Mouse (Mus musculus) embryo, embryonic 11.5 days (tissue): ENCODE measurements around the gene Bcas3.

Source experiments
- DNase-seq: peaks from one replicate; pipeline ENCODE4 v3.0.0-alpha.2; 2012; ENCODE audit warnings: low read depth, low spot score

The Bcas3 gene

DNA sequence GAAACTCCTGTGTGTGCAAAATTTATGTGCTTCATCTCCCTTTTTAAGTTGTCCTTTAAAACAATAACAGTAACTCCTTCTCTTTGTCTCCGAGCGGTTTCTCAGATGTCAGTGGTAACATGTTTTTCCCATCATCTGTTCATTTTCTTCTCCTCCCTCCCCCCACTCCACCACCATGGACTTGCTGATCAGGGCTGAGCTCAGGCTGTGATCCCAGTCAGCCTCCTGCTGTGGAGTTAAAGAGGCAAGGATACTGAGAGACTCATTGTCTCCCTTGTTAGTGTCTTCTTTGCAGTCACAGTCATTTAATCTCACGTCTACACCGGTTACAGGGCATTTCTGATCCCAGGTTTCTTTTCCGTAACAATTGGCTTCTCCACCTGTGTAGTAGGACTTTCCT is 174.3 kb downstream of the Bcas3 start:
- no peak for DNase-seq

DNA sequence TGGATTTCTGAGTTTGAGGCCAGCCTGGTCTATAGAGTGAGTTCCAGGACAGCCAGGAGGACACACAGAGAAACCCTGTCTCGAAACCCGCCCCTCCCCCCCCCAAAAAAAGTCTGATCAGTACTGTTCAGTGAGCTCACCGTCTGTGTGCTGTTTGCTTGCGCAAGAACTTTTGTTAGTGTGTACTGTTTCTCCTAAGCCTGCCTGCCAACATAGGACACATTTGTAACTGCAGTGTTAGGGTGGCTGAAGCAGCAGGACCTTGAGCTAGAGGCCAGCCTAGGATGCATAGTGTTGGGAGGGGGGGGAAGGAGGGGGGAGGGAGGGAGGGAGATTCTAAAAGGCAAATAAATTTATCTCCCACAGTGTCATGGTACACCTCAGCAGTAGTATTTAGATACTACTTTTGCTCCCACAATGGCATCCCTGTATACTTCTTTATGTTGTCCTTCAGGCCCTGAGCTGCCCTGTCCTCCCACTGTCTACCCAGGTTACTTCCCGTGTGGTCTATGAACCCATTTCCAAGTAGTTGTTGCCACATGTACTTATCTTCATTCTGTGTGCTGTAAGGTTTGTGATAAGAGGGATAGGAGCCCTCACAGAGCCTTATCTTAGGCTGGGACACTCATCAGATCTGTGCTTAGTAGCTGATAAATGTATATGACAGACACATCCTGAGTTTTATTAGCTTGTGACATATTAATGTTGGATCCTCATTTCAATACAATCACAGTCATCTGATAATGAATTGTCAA is 176.7 kb downstream of the Bcas3 start:
- no peak for DNase-seq

DNA sequence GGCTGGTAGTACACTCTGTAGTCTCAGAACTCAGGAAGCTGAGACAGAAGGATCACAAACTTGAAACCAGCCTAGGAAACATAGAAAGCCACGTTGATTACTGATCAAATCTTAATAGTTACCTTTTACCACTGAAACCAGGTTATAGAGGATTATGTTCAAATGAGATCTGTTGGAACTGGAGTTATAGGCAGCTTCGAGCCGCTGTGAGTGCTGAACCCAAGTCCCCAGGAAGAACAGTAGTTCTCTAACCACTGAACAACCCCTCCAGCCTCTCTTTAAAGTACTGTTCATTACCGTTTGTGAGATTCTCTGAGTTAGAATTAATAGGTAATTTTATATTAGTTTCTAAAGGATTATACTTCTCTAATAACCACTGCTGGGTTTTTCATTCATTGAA is 188.0 kb downstream of the Bcas3 start:
- DNase-seq, result no peak

DNA sequence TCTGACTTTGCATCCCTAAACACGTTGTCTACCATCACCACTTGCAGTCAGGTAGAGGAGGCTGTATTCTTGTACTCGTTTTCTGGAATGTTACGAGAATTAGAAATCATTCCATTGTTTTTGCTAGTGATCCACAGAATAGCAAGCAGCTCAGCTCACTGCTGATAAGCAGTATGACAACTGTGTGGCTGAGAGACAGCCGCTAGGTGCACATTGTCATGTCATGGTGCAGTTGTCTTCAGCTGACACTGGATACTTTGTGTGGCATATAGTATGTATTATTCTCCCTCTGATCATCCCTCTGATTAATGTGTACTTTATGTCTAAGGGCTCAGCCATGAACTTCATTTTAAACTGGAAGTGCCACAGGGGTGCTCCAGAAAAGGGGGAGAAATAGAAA is 190.3 kb downstream of the Bcas3 start:
- no peak for DNase-seq

DNA sequence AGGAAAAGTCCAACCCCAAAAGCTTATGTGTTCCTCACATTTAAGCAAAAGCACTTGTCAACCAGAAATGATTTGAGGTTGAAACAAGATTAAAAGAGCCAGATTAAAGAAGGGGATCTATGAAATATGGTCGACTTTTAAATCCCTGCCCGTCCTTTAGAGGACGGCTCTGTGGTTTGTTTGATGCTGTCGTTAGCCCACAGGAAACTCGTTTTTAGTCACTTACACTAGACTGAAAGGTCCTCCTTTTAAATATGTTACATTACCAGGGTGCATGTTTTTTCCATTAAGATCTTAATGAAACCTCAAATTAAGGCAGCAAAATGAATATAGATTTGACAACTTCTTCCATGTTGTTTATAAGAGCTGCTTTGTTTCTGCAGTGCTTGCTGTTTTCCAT is 192.6 kb downstream of the Bcas3 start:
- DNase-seq, result no peak

DNA sequence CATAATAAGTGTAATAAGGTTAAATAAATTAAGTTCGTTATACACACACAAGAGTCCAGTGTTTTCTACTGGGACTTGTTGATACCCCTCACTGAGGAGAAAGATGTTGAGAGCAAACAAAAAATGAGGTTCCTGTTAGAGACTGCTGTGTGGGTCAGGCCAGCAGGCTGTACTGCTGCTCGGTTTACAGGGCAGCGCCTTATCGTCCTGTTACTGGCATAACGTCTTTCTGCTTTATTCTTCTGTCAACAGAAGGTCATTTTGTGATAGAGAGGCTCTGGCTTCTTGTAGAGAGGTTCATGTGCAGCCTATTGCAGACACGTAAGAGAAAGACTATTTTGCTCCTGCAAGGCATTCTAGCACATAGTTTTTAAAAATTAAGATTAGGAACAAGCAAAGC is 195.0 kb downstream of the Bcas3 start:
- no peak for DNase-seq

DNA sequence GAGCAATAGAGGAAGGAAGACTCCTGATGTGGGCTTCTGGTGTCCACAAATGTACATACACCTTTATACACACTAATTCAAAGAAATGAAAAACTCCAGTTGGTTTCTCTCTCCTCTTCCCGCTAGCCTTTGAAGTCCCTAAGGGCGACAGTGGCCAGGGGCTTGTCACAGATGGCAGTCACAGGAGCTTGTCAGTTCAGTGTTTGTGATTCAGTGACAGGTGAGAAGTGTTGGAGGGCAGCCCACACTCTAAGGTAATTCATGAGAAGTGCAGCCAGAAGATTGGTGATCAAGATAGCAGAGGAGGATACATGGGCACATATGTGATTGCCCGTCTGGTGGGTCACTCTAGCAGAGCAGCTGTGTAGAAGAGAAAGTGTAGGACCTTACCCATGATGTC is 196.7 kb downstream of the Bcas3 start:
- no peak for DNase-seq

DNA sequence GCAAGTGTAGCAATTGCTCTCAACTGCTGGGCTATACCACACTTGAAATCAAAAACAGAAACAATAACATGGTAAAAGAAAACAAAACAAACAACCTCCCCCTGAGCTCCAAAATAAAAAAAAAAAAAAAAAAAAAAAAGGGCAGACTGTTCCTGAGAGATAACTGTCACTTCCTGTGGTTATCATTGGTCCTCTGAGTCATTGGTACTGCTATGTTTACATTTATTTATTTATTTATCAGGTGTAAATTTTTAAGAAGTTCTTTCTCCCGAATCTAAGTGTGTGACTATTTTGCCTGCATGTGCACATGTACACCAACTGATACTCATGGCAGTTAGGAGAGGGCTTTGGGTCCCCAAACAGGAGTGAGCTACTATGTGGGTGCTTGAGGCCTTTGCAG is 202.1 kb downstream of the Bcas3 start:
- no peak for DNase-seq

DNA sequence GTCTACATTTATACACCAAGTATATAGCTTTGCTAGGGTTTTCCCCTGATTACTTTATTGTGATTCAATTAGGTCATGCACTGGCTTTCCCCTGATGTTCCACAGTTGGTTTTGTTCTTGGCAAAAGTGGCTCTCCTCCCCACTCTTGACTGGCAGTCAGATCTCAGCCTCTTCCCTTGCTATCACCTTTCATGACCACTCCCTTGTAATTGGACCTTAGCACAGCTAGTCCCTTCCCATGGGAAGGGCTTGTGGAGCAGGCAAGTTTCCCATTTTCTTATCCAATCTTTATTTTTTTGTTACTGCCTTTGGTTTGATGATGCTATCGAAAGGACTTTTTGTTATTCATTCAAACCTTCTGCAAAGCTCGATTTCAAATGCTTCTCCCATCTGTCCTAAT is 202.8 kb downstream of the Bcas3 start:
- DNase-seq, result no peak

DNA sequence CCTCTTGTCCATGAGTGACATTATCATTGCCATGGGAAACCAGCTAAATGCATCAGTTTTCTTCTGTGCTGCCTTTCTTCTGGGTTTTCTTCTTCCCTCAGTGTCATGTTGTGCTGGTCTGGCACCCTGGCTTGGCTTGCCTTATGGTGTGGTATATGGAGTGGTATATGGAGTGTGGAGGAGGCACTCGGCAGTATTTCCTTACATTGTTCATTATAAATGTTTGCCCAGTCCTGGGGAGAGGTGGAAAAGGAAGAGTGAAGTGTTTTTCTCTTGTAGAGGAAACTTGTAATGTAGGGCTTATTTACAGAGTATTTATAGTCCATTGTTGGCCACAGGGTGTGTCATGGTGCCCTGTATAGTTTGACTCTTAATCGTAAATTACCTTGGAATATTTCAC is 212.1 kb downstream of the Bcas3 start:
- no peak for DNase-seq

DNA sequence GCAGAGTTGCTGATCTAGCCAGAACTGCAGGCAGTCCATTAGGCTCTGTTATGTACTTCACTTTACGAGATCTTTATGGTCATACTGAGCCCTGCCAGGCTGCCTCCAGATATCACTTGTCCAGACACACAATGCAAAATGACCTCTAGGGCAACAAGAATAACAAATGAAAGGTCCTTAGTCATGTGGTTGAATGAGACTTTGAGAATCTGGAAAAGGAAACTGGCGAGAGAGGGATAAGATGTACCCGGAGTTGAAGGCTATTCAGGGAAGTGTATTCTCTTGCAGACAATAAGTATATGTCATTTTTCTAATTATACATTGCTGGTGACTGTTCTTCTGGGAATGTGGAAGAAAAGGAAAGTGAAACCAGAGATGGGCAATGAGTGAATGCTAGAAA is 218.1 kb downstream of the Bcas3 start:
- no peak for DNase-seq

DNA sequence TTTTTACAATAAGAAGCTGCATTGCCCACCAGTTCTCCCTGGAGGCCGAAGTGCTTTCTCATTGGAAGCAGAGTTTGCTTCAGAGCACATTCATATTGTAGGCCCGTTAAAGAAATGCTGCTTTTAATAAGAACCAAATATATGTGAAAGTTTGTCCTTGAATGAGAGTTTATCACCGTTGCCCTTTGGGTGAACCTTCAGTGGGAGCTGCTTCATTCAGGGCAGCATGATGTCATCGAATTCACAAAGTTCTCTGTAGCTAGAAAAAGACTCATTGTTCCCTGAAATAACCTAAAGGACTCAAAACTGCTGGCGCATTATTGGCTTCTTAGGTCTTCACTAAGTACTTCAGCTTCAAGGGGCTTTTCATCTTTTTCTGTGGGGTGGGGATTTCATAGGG is 219.0 kb downstream of the Bcas3 start:
- no peak for DNase-seq

DNA sequence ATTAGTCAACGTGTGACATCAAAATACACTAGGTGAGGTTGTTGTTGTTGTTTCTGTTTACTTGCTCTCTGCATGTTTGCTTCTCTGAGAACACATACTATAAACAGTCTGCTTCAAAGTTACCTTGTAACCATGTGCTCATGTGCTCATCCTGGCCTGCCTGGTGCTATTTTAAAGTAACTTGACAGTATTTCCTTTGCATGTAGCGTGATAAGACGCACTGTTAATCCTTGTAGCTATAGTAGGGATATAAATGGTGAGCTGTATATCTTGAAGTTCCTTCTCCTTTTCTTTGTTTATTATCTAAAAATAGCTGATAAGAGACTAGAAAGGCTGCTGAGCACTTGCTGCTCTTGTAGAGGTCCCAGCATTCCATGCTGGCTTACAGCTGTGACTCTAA is 219.6 kb downstream of the Bcas3 start:
- no peak for DNase-seq

DNA sequence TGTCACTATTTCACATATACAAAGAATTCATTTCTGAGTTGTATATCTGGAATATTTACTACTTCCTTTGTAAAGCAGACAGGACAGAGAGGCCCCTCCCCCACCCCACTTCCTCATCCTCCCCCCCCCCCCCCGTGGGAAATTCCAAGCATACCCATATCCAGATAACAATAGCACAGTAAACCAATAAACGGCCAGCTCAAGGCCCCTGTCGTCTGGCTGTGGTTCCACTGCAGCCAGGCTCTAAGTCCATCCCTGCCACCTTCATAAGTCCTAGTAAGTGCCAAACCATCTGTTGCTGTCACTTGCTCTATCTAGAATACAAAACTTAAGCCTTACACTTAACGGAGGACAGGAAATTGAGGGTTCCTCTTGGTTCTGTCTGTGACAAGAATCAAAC is 221.5 kb downstream of the Bcas3 start:
- no peak for DNase-seq

DNA sequence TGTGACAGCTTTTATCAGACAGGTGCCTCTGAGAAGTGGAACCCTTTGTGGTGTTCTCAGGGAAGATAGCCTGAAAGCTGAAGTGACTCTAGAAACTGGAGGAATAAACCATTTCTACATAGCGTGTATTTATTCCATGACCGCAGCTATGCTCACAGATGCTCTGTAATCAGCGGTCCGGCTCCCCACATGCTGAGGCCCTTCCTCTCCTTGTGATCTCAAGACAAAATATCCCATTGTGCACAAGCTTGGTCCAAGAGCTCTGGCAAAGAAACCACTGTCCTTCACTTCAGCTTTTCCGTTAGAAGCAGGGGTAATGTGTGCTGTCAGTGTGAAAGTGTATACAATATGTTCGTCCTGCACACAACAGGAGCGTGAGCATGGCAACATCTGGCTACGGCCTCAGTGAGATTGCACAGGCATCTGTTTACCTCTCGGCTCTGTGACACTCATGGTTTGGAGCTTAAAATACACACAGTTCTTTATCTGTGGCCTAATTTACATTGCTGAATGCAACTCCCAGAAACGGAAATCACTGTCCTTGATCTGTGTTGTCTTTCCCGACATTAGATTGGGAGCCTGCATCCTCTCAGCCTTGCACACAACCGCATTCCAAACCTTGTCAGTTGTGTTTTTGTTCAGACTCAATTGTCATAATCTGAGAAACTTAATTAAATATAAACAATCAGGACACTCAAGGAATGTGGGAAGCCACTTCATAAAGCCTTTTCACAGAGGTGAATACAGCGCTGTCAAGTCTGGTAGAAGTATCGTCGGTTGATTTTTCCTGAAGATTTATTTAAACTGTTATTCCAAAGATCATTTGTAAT is 225.1 kb downstream of the Bcas3 start:
- no peak for DNase-seq

DNA sequence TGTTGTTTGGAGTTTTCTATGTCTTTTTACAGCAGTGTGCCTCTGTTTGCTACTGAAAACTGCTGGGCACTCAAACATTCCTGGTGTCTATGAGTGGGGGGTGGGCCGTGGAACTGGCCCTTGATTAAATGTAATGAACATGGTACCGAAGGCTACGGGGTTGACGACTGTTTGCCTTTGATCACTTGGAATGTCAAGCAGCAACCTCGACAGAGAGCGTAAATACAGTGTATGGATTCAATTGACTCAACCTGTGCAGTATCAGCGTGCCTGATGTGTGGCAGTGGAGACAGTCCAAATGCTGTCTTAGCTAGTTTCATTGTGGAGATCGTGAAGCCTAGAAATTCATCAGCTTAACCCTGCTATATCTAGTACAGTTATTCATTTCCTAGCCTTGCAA is 231.1 kb downstream of the Bcas3 start:
- no peak for DNase-seq

DNA sequence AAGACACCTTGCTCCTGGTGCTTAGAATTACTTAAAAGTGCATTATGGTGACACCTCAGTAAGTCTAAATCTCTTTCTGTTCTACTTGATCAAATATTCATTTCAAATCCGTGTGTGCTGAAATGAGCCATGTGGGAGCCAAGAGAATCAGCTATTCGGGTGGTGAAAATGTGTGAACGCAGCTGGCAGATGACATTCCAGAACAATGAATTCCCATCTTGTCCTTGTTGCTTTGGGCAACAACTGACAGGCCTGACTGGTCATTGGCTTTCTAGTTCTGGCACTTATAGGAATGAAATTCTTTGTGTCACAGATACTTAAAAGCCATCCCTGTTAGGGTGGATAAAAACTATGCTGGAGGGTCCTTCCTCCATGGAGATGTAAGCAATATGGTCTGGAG is 240.7 kb downstream of the Bcas3 start:
- DNase-seq, result no peak

DNA sequence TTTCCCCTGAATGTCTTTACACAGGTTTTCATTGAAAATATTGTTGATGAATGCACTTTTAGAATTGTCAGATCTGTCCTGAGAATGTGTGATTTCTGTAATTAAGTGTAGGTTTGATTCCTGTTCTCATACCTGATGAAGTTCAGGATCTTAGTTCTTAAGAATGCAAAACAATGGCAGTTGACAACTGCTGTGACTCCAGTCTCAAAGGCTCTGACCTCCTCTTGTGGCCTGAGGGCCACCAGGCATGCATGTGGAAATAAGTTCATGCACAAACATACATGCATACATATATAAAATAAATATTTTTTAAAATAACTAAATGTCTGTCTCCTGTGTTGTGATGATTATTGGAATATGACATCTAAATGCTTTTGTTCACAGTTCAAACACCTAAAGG is 246.3 kb downstream of the Bcas3 start:
- no peak for DNase-seq

DNA sequence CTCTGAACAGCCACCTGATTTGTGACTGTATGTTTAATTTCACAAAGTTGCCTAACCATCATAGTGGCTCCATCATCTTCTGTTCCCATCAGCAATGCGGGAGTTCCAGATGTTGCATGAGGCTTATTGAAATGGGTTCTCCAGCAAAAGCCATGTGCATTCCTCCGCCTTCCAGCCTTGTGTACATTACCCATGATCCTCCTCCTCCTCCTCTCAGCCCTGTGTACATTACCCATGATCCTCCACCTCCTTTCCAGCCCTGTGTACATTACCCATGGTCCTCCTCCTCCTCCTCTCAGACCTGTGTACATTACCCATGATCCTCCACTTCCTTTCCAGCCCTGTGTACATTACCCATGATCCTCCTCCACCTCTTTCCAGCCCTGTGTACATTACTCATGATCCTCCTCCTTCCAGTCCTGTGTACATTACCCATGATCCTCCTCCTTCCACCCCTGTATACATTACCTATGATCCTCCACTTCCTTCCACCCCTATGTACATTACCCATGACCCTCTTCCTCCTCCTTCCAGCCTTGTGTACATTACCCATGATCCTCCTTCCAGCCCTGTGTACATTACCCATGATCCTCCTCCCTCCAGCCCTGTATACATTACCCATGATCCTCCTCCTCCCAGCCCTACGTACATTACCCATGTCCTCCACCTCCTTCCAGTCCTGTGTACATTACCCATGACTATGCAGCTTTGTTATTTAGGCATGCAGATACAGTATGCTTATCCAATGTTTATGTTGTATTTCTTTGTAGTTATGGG is 250.8 kb downstream of the Bcas3 start:
- DNase-seq, result no peak

DNA sequence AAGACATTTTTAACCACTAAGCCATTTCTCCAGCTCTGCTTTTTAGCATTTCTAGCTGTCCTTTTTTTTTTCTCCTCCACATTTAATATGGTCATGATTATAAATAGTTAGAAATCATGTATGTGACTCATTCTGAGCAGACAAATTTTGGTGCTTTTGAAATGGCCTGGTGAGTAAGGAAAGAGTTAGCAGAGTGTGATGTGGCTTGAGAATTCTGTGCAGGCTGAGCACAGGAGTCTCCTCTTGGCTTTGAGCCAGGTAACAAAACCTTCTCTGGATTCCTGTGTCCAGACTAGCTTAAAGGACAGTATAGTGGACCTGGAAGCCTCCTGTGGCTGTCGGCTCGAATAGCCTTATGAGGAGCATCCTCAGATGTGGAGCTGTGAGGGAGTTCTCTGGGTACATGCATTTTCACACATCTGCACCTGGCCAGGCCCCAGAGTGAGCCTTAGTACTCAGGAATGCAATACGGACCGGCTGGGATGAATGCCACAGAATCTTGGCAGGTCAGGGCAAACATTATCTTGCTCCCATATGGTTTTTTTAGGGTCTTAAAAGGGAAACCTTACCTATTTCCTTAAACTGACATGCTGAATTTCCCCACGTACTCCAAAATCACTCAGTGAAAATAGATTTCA is 256.5 kb downstream of the Bcas3 start:
- no peak for DNase-seq

DNA sequence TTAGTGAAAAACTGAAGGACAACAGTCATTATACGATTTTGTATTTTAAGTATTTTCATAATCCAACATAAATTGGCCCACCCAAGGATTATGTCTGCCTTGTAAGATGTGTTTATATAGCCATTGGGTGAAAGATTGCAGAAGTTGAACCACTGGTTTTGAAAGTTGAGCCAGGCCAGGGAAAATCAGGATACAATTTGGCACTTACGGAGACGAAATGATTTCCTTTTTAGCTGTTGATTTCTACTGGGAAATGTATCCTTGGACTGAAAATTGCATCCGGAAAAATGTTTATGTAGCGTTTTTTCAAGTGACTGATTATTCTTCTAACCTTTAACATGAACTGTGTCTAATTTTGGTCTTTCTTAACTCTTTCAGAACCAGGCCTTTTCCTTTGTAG is 260.1 kb downstream of the Bcas3 start:
- DNase-seq, result no peak

DNA sequence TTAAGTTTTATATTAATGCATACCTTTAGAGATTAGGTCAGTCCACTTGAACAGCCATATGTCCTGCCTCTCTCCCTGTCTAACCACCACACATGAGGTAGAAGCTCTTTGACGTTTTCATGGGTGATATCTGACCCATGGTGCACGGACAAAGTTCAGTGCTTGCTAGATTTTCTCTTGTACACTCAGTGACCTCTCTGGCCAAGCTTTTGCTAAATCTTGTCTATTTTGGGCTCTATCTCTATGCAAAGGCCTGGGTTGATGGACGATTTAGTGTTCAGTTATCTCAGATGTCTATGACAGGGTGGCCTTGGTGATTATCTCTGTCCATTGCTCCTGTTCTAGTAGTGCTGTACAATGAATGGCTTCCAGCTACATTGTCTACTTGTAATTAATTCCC is 260.6 kb downstream of the Bcas3 start:
- no peak for DNase-seq
